Mouse (Mus musculus) lung, adult 2 months (tissue): Measurements from ENCODE around the gene Pgr15l. TPM values are rescaled to one million over a fixed set of nuclear protein-coding genes. Genes with fewer than 3 reads are reported as not detected.

ENCODE experiments used
- DNase-seq: peaks from one replicate; pipeline ENCODE4 v3.0.0; 2022
- H3K4me1 ChIP-seq: fragments of 200-500 bp; 2 replicates; pipeline ENCODE4 v1.6.1; 2011; ENCODE audit warnings: low read length; ENCODE audit not compliant: control insufficient read depth, insufficient read depth
- H3K4me3 ChIP-seq: fragments of 200-500 bp; replicated peaks from 2 replicates; pipeline ENCODE3; 2011; ENCODE audit warnings: low read depth, mild to moderate bottlenecking, control low read depth, low read length; ENCODE audit errors: extremely low read depth
- CTCF ChIP-seq: fragments of 200-500 bp; IDR thresholded peaks from 2 replicates; pipeline ENCODE4 v1.5.1; 2011; ENCODE audit warnings: mild to moderate bottlenecking, low read length, control low read depth; ENCODE audit not compliant: insufficient read depth
- POLR2A ChIP-seq: fragments of 200-500 bp; IDR thresholded peaks from 2 replicates; pipeline ENCODE4 v1.6.1; 2011; ENCODE audit warnings: low read depth, mild to moderate bottlenecking, control low read depth, low read length, borderline replicate concordance; ENCODE audit errors: extremely low read depth
- WGBS: fragments of 180-500 bp; shearing (Covaris S2); methylation state at CpG from one replicate; pipeline ENCODE4 v1.1.7; 2018; 5-methylcytosine and 5-hydroxymethylcytosine counted together
- polyA plus RNA-seq: library from polyadenylated mRNA; depleted of rRNA; stranded (reverse); fragments of >200 nt; gene quantifications from 2 replicates; pipeline ENCODE4 v1.2.3, GENCODE M21; 2012; rRNA removed

The Pgr15l gene
- polyA plus RNA-seq: not detected in 2 replicates

DNA sequence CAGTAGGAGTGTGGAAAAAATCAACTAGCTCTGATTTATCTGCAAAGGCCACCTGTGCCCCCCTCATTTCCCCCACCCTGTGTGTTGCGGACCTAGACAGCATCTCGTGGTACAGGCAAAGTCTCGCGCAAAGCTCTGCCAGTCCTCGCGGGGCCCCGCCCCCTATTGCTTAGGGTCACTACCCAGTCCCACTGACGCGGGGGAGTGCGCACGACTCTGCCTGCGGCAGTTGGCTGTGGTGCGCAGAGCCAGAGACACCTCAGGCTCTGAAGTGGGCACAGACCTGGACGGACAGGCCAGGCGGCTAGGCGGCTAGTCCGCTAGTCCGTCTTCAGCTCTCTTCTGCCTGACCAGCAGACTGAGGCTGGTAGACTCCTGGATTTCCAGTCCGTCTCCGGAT, at the start of gene Pgr15l:
Pgr15l (plus strand) TSS at position 228 of the 400 bp plus-strand sequence.
- WGBS: 35% methylated on average over 20 of the region's 20 CpGs
- Histone ChIP-seq H3K4me3 (no peak within 1 kb of the TSS), H3K4me1 (no peaks in the 10 kb centered on the region)
- DNase-seq: no peak
- TF ChIP-seq POLR2A (no peak), CTCF (no peak)

GRCm38 (mm10) chrX:97027540-97027939, 44.9 kb upstream of the Pgr15l start:
- no peak for TF ChIP-seq POLR2A
- TF ChIP-seq CTCF: no peak
- DNase-seq: no peak

DNA sequence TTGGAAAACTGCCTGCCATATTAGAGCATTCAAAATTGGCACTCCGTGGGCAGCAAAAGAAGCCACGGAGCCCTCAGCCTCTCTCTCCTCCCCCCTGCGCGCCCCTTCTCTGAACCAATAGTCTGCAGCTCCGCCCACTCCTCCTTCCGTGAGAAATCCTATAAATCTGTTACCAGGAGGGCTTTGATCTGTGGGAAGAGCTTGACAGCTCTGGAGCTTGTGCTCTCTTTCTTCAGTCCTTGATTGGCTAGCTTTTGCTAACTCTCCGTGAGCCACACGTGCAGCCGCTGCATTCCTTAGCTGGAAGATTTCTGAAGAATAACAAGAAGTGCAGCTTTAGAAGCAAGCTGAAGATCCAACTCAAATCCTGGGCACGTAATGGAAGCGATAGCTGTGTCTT, 2.6 kb upstream of the Pgr15l start:
- WGBS: 19% methylated on average over 11 of the region's 11 CpGs
- Histone ChIP-seq H3K4me3 (no peak overlapping the region), H3K4me1 (no peaks in the 10 kb centered on the region)
- TF ChIP-seq CTCF: no peak
- no peak for TF ChIP-seq POLR2A
- DNase-seq: no peak

More at GRCm38 (mm10) chrX:97027540-97027939, 44.9 kb upstream of the Pgr15l start:
- Histone ChIP-seq H3K4me1 (no peaks in the 10 kb centered on the region), H3K4me3 (no peak overlapping the region)
